Mouse (Mus musculus) 3134 (cell line): ENCODE results near the gene Ube2j1.

Experiments
- DNase-seq: peaks from one replicate; pipeline ENCODE4 v3.0.0-alpha.2; 2011; ENCODE audit warnings: low spot score; ENCODE audit not compliant: insufficient read length; ENCODE audit errors: extremely low read depth

The Ube2j1 gene

DNA sequence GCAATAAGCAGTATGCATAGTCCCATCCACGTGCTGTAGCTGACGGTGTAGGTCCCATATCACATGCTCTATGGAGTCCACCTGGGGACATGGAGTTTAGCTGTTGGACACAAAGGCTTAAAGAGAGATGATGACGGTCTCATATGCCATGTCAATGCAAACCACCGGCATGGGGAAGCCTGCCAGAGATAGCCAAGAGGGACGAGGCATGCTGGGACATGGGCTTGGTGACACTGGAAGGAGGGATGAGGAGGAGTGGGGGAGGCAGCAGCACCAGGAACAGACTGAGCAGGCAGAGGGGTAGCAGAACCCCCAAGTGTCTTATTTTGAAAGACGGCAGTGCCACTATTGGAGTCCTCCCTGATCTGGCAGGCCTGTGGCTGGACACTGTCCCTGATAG lies 36.6 kb downstream of the Ube2j1 start:
- DNase-seq = no peak

DNA sequence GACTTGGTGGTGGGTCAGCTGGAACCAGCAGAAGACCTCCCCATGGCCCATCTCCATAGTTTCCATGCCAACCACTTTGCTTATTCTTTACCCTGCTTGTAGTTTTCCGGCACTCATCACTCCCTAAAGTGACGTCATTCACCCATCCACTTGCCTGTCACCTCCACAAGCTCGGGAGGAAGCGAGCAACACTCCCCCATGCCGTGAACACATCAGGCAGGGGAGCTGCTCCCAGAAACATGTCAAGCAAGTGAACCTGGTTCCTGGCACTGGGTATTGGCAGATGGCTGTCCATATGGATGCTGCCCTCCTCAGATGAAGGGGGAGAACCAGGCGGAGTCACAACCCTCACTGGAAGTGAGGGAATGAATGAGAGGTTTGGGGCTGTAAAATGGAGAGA lies 37.7 kb downstream of the Ube2j1 start:
- DNase-seq = no peak

DNA sequence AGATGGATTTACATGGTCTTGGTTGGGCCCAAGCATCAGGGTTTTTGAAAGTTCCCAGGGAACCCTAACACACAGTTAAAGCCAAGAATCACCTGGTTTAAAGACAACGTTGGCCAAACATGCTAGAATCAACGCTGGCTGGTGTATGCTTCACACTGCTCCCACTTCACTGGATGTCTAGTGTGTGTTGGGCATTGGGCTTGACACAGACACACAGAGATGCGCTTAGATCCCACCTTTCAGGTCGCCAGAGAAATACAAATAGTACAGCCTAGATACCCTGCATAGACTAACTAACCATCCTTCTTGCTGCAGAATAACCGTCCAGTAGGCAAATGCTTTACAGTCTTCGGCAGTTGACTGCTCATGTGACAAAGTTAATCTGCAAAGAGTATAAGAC lies 39.1 kb downstream of the Ube2j1 start:
- DNase-seq = no peak

DNA sequence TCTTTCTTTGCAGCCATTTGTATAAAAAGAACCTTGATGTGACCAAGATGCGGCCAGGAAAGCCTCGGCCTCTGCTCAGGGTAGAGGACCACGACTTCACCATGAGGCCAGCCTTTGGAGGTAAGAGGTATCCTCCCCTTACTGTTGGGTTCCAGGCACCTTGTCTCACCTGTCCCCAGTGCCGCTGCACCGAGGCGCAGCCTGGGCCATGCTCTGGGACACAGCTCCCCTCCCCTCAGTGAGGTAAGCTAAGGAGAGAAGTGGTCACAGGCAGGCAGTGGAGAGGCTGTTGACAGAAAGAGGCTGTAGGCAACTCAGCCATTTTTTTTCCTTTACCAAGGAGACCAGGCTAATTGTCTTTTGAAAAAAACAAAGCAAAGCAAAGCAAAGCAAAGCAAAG lies 40.1 kb downstream of the Ube2j1 start:
- DNase-seq = no peak

DNA sequence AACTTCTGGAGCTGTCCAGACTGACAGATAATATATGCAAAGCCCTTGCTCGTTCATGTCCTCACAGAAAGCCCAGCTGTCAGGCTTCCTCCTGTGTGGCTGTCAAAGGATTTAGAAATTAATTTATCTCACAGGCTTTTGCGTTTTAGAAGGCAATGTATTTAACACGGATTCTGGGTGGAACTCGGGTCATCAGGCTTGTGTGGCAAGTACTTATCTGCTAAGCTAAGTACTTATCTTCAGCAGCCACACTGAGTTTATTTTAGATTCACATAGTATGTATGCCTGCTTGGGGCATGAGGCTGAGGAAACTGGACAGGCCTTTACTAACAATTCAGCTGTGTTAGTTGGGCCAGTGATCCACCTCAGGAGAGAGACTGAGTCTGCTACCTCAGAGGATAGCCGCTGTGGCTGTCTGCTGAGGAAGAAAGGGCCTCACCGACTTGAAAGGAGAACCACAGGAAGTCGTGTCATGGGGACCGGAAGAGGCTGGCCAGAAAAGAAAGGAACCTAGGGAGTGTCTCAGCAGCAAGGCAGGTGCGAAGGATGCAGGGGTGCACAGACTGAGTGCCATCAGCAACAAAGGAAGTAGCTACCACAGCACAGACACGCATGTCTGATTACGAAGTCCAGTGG lies 41.4 kb downstream of the Ube2j1 start:
- no peak for DNase-seq

DNA sequence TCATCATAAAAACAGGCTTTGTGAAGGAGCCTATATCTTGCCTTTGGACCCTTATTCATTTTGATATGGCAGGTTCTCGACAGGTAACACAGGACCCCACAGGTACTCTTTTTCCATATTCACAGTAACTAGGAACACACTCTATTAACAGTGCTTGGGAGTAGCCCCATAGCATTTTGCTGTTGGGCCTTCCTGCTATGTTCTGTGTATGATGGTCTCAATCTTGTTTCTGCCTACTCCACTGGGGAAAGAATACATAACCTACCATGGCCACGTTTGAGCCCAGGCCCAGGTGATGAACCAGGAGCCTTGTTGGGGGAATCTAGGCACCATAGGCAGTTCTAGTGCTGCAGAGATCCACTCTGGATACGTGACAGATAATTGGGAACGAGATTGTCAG lies 43.2 kb downstream of the Ube2j1 start:
- DNase-seq = no peak

DNA sequence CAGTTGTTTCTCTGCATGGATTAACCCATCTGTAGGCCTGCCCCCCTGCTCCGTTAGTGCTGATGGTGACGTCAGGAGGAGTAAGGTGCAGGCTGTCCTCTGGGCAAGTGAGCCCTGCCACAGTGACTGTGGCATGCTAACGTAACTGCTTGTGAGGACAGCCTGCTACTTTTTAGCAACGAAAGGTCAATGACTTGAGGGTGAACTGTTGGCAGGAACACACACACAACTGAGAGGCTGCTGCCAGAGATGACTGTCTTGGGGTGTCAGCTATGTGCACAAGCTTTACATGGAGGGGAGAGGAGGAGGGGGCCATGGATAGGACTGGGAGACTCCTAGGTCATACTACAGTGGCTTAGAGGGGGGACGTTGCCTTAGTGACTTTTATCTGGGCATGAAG lies 43.6 kb downstream of the Ube2j1 start:
- no peak for DNase-seq

DNA sequence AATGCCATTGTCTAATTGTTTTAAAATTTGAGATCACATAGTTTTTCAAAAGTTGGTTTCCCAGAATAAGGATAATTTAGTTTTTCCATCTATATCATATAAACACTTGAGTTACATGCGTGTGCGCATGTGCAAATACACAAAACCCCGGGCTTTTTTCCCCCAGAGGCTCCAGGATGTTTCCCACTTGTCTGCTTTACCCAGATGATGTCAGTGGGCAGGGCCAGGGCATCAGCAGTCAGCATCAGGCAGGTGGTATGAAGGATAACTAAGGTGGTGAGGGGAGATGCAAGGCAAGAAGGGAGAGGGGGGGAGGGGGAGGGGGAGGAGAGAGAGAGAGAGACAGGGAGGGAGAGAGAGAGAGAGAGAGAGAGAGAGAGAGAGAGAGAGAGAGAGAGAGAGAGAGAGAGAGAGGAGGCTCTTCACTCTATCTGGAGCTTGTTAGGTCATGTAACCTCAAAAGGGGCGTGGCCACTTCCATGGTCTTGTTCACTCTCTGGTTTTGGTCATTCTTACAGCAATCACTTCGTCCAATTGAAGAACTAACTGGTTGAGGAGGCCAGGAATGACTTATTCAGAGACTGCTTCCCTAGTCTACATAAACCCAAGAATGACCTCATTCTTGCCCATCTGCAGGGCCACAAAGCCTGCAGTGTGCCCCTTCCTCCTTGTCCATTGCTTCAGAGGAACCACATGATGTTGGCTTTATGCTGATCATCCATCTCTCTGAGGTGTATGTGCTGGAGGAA lies 44.7 kb downstream of the Ube2j1 start:
- DNase-seq = no peak

DNA sequence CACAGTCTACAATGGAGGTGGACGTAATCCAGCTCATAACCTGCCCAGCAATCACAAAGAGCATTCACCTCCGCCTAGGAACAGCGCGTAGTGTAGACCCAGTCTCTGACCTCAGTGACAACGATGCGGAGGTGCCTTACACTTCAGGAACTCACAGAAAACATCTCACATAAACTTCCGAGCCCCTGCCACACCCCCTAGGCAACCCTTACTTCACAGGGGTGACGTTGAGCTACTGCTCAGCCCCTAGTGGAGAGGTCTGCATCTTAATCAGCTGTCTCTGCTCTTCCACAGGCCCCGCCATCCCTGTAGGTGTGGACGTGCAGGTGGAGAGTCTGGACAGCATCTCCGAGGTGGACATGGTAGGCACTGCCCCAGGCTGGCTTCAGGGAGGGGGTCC lies 45.9 kb downstream of the Ube2j1 start:
- no peak for DNase-seq

DNA sequence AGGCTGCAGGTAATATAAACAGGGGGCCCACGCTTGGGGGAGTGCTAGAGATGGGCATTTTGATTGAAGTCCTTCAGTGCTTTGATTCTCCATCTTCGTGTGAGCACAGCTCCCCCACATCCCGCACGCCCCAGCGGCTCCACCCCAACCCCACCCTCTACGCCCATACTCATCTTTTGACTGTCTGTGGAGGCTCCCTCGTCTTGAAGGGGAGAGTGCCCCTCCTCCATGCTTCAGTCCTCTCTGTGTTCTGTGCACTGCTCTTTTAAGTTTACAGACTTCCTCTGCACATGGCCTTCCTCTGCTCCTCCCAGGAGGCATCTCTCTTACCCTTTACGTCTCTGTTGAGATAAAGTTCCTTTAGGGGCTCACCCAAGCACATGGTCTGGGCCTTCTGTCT lies 46.5 kb downstream of the Ube2j1 start:
- no peak for DNase-seq

DNA sequence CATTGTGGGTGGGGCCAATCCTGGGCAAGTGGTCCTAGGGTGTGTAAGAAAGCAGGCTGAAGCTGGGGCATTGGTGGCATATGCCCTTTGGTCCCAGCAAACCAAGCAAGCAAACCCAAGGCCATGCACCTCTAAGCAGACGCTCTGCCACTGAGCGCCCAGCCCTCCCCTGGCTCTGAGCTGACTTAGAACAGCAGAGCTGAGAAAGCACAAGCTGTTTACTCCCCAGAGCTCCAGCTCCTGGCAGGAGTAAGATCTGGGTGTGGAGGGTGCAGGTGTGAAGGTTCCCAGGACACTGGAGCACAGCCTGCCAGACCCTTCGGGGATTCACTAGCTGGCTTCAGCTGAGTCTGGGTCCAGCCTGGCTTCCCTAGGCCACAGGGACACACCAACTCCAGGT lies 47.3 kb downstream of the Ube2j1 start:
- DNase-seq = no peak

DNA sequence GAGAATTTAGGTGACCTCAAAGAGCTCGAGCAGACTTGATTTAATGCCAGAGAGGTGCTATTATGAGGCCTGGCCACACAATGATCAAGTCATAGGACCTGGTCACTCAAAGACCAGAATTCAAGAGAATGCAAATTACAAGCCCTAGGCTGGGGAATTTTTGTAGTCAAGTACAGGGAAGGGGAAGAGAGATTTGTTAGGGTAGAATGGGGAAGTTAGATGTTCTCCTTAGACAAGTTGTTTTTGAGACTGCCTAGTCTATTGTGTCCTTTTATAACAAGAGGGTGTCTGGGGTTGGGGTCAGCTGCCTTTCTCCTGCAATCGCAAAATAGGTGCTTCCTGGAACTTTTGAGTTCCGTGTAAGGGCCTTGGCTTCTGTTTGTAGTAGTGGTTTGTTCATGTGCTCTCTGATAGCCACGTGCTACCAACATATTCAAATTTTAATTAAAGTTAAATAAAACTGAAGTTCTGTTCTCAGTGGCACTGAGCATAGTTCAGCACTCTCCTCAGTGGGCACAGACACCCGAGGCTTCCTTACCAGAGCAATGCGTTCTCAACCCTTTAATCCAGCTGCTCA lies 68.0 kb downstream of the Ube2j1 start:
- no peak for DNase-seq
